Mouse (Mus musculus) lung, embryonic 16.5 days (tissue): ENCODE results near the gene Exoc4. TPM values are rescaled to one million over a fixed set of nuclear protein-coding genes. Genes with fewer than 3 reads are reported as not detected.

Experiments used
- ATAC-seq: fragments of 200-750 bp; cut with Nextera tagmentation; 2 replicates; pipeline ENCODE4 v1.8.0; 2017; ENCODE audit warnings: low read depth, mild to moderate bottlenecking, moderate library complexity
- H3K27ac ChIP-seq: fragments of 300-500 bp; sonication (generic); 2 replicates; pipeline ENCODE4 v1.5.1; 2014; ENCODE audit warnings: mild to moderate bottlenecking, control low read depth, low read length
- H3K27me3 ChIP-seq: fragments of 300-500 bp; sonication (generic); 2 replicates; pipeline ENCODE4 v1.6.1; 2014; ENCODE audit warnings: low read depth, low read length, mixed read lengths; ENCODE audit not compliant: control insufficient read depth, insufficient read depth
- H3K36me3 ChIP-seq: fragments of 300-500 bp; sonication (generic); 2 replicates; pipeline ENCODE4 v1.6.1; 2014; ENCODE audit warnings: low read length; ENCODE audit not compliant: control insufficient read depth, insufficient read depth
- H3K4me1 ChIP-seq: fragments of 300-500 bp; sonication (generic); replicated peaks from 2 replicates; pipeline ENCODE4 v1.6.1; 2014; ENCODE audit warnings: low read length, mixed read lengths; ENCODE audit not compliant: control insufficient read depth, insufficient read depth
- H3K4me2 ChIP-seq: fragments of 300-500 bp; sonication (generic); 2 replicates; pipeline ENCODE4 v1.6.1; 2014; ENCODE audit warnings: low read depth, low read length, control low read depth
- H3K4me3 ChIP-seq: fragments of 300-500 bp; sonication (generic); 2 replicates; pipeline ENCODE4 v1.5.1; 2014; ENCODE audit warnings: mild to moderate bottlenecking, low read length, control low read depth
- H3K9ac ChIP-seq: fragments of 300-500 bp; sonication (generic); 2 replicates; pipeline ENCODE4 v1.6.1; 2014; ENCODE audit warnings: low read length, control low read depth
- H3K9me3 ChIP-seq: fragments of 300-500 bp; sonication (generic); 2 replicates; pipeline ENCODE4 v1.6.1; 2016; ENCODE audit warnings: low read length; ENCODE audit not compliant: control insufficient read depth
- WGBS: fragments of 180-500 bp; shearing (Covaris S2); extraction: QIAGEN DNeasy Blood & Tissue Kit; methylation state at CpG from one replicate; pipeline ENCODE4 v1.1.7; 2014; 5-methylcytosine and 5-hydroxymethylcytosine counted together
- polyA plus RNA-seq: library from polyadenylated mRNA; unstranded; fragments of >200 nt; fragmentation: Nextera tagmentation; extraction: Ambion mirVana; gene quantifications from 2 replicates; pipeline ENCODE4 v1.2.1, GENCODE M21; 2015

Gene Exoc4
- polyA plus RNA-seq, 1 experiment from 2014 or later = 36.8 TPM

GRCm38 (mm10) chr6:33976576-33976975 is 727.7 kb downstream of the Exoc4 start:
- 77% methylated on average over 10 of the region's 10 CpGs for WGBS
- H3K9me3 ChIP-seq = no peaks in the 10 kb centered on the region
- no peak overlapping the region for H3K9ac ChIP-seq
- H3K36me3 ChIP-seq = no peaks in the 10 kb centered on the region
- no peaks in the 10 kb centered on the region for H3K27me3 ChIP-seq
- no peak for ATAC-seq
- H3K4me3 ChIP-seq = no peak overlapping the region
- H3K4me2 ChIP-seq = no peak overlapping the region
- no peaks in the 10 kb centered on the region for H3K4me1 ChIP-seq
- H3K27ac ChIP-seq = no peak overlapping the region

GRCm38 (mm10) chr6:33977448-33977847 is 728.6 kb downstream of the Exoc4 start:
- no peak overlapping the region for H3K4me2 ChIP-seq
- no peaks in the 10 kb centered on the region for H3K9me3 ChIP-seq
- H3K27me3 ChIP-seq = no peaks in the 10 kb centered on the region
- no peak overlapping the region for H3K4me3 ChIP-seq
- no peak overlapping the region for H3K27ac ChIP-seq
- H3K4me1 ChIP-seq = no peaks in the 10 kb centered on the region
- WGBS = 75% methylated on average over 4 of the region's 4 CpGs
- ATAC-seq = no peak
- H3K36me3 ChIP-seq = no peaks in the 10 kb centered on the region
- H3K9ac ChIP-seq = no peak overlapping the region

- Histone ChIP-seq H3K27me3 (no peaks in the 10 kb centered on the region), H3K4me2 (no peak overlapping the region), H3K4me1 (no peaks in the 10 kb centered on the region), H3K9me3 (no peaks in the 10 kb centered on the region), H3K36me3 (no peaks in the 10 kb centered on the region), H3K4me3 (no peak overlapping the region), H3K27ac (no peak overlapping the region), H3K9ac (no peak overlapping the region)
- 69% methylated on average over 9 of the region's 9 CpGs for WGBS
- no peak for ATAC-seq
These were observed 729.0 kb downstream of the Exoc4 start for GRCm38 (mm10) chr6:33977880-33978279.

- Histone ChIP-seq H3K4me1 (no peaks in the 10 kb centered on the region), H3K36me3 (no peaks in the 10 kb centered on the region), H3K9me3 (no peaks in the 10 kb centered on the region), H3K27me3 (no peaks in the 10 kb centered on the region), H3K4me2 (no peak overlapping the region), H3K27ac (no peak overlapping the region), H3K4me3 (no peak overlapping the region), H3K9ac (no peak overlapping the region)
- ATAC-seq = no peak
- 66% methylated on average over 9 of the region's 9 CpGs for WGBS
These were observed 733.8 kb downstream of the Exoc4 start for GRCm38 (mm10) chr6:33982709-33983108.

GRCm38 (mm10) chr6:33987132-33987531 is 738.2 kb downstream of the Exoc4 start:
- Histone ChIP-seq H3K4me2 (no peak overlapping the region), H3K9me3 (no peaks in the 10 kb centered on the region), H3K36me3 (no peaks in the 10 kb centered on the region), H3K4me3 (no peak overlapping the region), H3K4me1 (no peaks in the 10 kb centered on the region), H3K27me3 (no peaks in the 10 kb centered on the region), H3K27ac (no peak overlapping the region), H3K9ac (no peak overlapping the region)
- ATAC-seq = no peak
- WGBS = 65% methylated on average over 5 of the region's 5 CpGs

GRCm38 (mm10) chr6:33992213-33993034 is 743.5 kb downstream of the Exoc4 start:
- H3K4me2 ChIP-seq = no peak overlapping the region
- H3K27ac ChIP-seq = no peak overlapping the region
- no peaks in the 10 kb centered on the region for H3K27me3 ChIP-seq
- no peaks in the 10 kb centered on the region for H3K36me3 ChIP-seq
- H3K4me3 ChIP-seq = no peak overlapping the region
- H3K9ac ChIP-seq = no peak overlapping the region
- WGBS = 62% methylated on average over 24 of the region's 24 CpGs
- H3K4me1 ChIP-seq = no peaks in the 10 kb centered on the region
- no peak for ATAC-seq
- no peaks in the 10 kb centered on the region for H3K9me3 ChIP-seq

- Histone ChIP-seq H3K4me2 (no peak overlapping the region), H3K9me3 (no peaks in the 10 kb centered on the region), H3K27me3 (no peaks in the 10 kb centered on the region), H3K4me1 (no peaks in the 10 kb centered on the region), H3K36me3 (no peaks in the 10 kb centered on the region), H3K4me3 (no peak overlapping the region), H3K9ac (no peak overlapping the region), H3K27ac (no peak overlapping the region)
- ATAC-seq = no peak
- WGBS = 50% methylated on average over 6 of the region's 6 CpGs
These were observed 745.0 kb downstream of the Exoc4 start for GRCm38 (mm10) chr6:33993842-33994241.

- Histone ChIP-seq H3K4me1 (no peaks in the 10 kb centered on the region), H3K27me3 (no peaks in the 10 kb centered on the region), H3K36me3 (no peaks in the 10 kb centered on the region), H3K9ac (no peak overlapping the region), H3K27ac (no peak overlapping the region), H3K9me3 (no peaks in the 10 kb centered on the region), H3K4me2 (no peak overlapping the region), H3K4me3 (no peak overlapping the region)
- 33% methylated on average over 4 of the region's 4 CpGs for WGBS
- no peak for ATAC-seq
These were observed 749.7 kb downstream of the Exoc4 start for GRCm38 (mm10) chr6:33998590-33998989.

GRCm38 (mm10) chr6:33999530-33999929 is 750.6 kb downstream of the Exoc4 start:
- ATAC-seq = no peak
- no peaks in the 10 kb centered on the region for H3K4me1 ChIP-seq
- no peak overlapping the region for H3K4me3 ChIP-seq
- WGBS = 39% methylated on average over 7 of the region's 7 CpGs
- H3K9ac ChIP-seq = no peak overlapping the region
- H3K36me3 ChIP-seq = no peaks in the 10 kb centered on the region
- H3K27ac ChIP-seq = no peak overlapping the region
- no peak overlapping the region for H3K4me2 ChIP-seq
- H3K9me3 ChIP-seq = no peaks in the 10 kb centered on the region
- no peaks in the 10 kb centered on the region for H3K27me3 ChIP-seq
